Mouse (Mus musculus) forebrain, embryonic 16.5 days (tissue): Measurements from ENCODE around the gene Mdm4. TPM values are rescaled to one million over a fixed set of nuclear protein-coding genes. Genes with fewer than 3 reads are reported as not detected.

Experiments used
- ATAC-seq: fragments of 200-750 bp; cut with Nextera tagmentation; 2 replicates; pipeline ENCODE4 v1.8.0; 2017; ENCODE audit warnings: mild to moderate bottlenecking, moderate library complexity
- H3K27ac ChIP-seq: fragments of 300-500 bp; sonication (generic); 2 replicates; pipeline ENCODE4 v1.5.1; 2014; ENCODE audit warnings: low read length, control low read depth
- H3K27me3 ChIP-seq: fragments of 300-500 bp; sonication (generic); replicated peaks from 2 replicates; pipeline ENCODE4 v1.6.1; 2014; ENCODE audit warnings: low read length; ENCODE audit not compliant: control insufficient read depth, insufficient read depth
- H3K36me3 ChIP-seq: fragments of 300-500 bp; sonication (generic); 2 replicates; pipeline ENCODE4 v1.6.1; 2014; ENCODE audit not compliant: control insufficient read depth, insufficient read depth
- H3K4me1 ChIP-seq: fragments of 300-500 bp; sonication (generic); replicated peaks from 2 replicates; pipeline ENCODE4 v1.6.1; 2014; ENCODE audit warnings: low read length; ENCODE audit not compliant: control insufficient read depth, insufficient read depth
- H3K4me2 ChIP-seq: fragments of 300-500 bp; sonication (generic); 2 replicates; pipeline ENCODE4 v1.6.1; 2014; ENCODE audit warnings: mild to moderate bottlenecking, low read length, control low read depth
- H3K4me3 ChIP-seq: fragments of 300-500 bp; sonication (generic); replicated peaks from 2 replicates; pipeline ENCODE4 v1.5.1; 2014; ENCODE audit warnings: mild to moderate bottlenecking, low read length, control low read depth
- H3K9ac ChIP-seq: fragments of 300-500 bp; sonication (generic); replicated peaks from 2 replicates; pipeline ENCODE4 v1.6.1; 2014; ENCODE audit warnings: low read depth, low read length, control low read depth
- H3K9me3 ChIP-seq: fragments of 300-500 bp; sonication (generic); 2 replicates; pipeline ENCODE4 v1.6.1; 2016; ENCODE audit warnings: low read length; ENCODE audit not compliant: control insufficient read depth
- WGBS: fragments of 180-500 bp; shearing (Covaris S2); extraction: QIAGEN DNeasy Blood & Tissue Kit; methylation state at CpG from one replicate; pipeline ENCODE4 v1.1.7; 2014; 5-methylcytosine and 5-hydroxymethylcytosine counted together
- polyA plus RNA-seq: library from polyadenylated mRNA; unstranded; fragments of >200 nt; fragmentation: Nextera tagmentation; extraction: Ambion mirVana; gene quantifications from 2 replicates; pipeline ENCODE4 v1.2.1, GENCODE M21; 2015

The Mdm4 gene
- polyA plus RNA-seq, 1 experiment from 2014 or later = 50.6 TPM

DNA sequence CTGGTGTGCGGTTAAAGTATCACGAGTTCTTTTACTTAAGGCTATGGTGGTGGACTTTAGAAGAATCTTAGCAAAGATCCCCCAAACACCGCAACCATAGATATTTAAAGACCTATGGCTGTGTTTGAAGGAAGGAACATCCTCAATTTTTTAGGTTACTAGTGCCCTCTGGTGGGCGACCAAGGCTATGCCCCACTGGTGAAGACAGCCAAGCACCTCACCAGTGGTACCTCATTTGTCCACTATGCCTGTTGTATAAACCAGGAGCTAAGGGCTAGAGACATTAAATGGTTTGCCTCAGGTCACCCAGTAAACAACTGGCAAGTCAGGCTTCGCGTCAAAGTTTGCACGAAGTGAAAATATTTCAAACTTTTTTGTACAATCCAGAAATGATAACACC is 47.6 kb downstream of the Mdm4 start:
- H3K36me3 ChIP-seq = peaks cover 16% of the 10 kb centered on the region; the same call in 1 of the 2 replicates
- no peak overlapping the region for H3K9ac ChIP-seq
- H3K4me1 ChIP-seq = no peaks in the 10 kb centered on the region
- WGBS = 65% methylated on average over 7 of the region's 7 CpGs
- H3K9me3 ChIP-seq = no peaks in the 10 kb centered on the region
- no peak overlapping the region for H3K27ac ChIP-seq
- H3K4me3 ChIP-seq = no peak overlapping the region
- ATAC-seq = peak; percentile 83
- H3K4me2 ChIP-seq = no peak overlapping the region
- no peaks in the 10 kb centered on the region for H3K27me3 ChIP-seq

DNA sequence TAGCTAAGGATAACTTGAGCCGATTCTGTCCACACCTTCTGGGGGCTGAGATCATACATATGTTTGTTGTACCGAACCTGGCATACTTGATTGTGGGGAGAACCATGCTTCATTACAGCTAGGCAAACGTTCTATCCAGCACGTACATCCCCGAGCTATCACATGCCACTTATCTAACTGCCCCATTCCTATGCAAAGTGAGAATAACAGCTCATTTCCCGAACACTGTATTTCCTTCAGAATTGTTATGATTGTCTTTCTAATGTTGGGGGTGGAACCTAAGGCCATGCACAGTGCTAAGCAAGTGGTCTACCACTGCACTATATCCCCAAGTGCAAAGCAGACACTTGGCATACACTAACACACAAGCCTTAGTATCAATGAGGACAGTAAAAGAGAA is 49.1 kb downstream of the Mdm4 start:
- Histone ChIP-seq H3K9ac (no peak overlapping the region), H3K27me3 (no peaks in the 10 kb centered on the region), H3K36me3 (peaks cover 16% of the 10 kb centered on the region; the same call in 1 of the 2 replicates), H3K9me3 (no peaks in the 10 kb centered on the region), H3K4me1 (no peaks in the 10 kb centered on the region), H3K27ac (no peak overlapping the region), H3K4me2 (no peak overlapping the region), H3K4me3 (no peak overlapping the region)
- 92% methylated on average over 6 of the region's 6 CpGs for WGBS
- ATAC-seq = no peak

DNA sequence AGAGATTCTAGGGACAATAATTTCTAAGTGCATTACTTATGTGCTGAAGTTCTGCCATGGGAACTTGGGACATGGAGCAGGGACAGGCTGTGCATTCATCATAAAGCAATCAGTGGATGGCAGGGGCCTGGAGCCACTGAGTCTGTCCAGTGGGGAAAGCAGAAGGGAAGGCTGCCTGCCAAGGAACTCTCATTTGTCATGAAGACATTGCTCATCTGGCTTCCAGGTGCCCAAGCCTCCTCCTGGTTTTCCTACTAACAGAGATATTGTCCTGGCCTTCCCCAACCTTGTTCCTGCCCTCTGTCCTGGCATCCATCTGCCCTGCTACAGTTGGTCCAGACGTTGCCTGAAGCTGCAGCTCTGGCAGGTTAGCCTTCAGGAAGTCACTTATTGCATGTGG is 53.0 kb downstream of the Mdm4 start:
- Histone ChIP-seq H3K4me3 (no peak overlapping the region), H3K9me3 (no peaks in the 10 kb centered on the region), H3K4me2 (no peak overlapping the region), H3K36me3 (no peaks in the 10 kb centered on the region), H3K9ac (no peak overlapping the region), H3K27ac (no peak overlapping the region), H3K4me1 (no peaks in the 10 kb centered on the region), H3K27me3 (no peaks in the 10 kb centered on the region)
- ATAC-seq = no peak
- WGBS = 87% methylated on average over 1 of the region's 1 CpGs

DNA sequence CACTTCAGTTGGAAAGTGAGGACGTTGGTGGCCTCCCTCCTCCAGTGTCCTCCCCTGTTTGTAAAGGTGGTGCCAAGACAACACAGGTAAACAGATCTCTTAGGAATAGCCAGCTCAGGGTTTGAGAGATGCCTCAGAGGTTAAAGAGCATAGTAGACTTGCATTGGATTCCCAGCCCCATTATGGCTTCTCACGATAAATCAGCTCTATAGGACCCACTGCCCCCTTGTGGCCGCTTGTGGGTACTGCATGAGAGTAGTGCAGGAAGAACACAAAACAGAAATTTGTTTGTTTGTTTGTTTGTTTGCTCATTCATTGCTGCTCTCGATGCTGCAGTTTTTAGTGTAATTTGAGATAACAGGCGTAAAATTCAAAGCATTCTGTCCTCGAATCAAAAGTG is 61.7 kb downstream of the Mdm4 start:
- H3K27ac ChIP-seq = no peak overlapping the region
- no peak overlapping the region for H3K4me3 ChIP-seq
- no peaks in the 10 kb centered on the region for H3K4me1 ChIP-seq
- H3K4me2 ChIP-seq = no peak overlapping the region
- WGBS = 30% methylated on average over 6 of the region's 6 CpGs
- no peaks in the 10 kb centered on the region for H3K36me3 ChIP-seq
- ATAC-seq = no peak
- H3K27me3 ChIP-seq = no peaks in the 10 kb centered on the region
- H3K9me3 ChIP-seq = no peaks in the 10 kb centered on the region
- no peak overlapping the region for H3K9ac ChIP-seq

DNA sequence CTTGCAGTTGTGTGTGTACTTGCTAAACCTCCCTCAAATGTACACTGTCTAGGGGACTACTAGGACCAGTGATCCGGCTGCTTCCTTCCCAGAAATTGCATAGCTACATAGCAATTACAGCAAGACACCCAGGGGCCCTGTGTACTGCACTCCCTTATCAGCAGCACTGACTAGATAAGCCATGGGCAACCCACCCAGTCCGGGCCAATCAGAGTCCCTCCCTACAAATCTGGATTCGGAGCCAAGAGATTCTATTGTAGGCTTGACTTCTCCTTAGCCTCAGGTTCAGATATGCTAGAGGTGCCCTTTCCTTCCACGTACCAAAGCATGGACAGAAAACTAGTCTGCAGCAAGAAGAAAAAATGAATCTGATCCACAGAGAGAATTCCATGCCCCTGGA is 65.7 kb downstream of the Mdm4 start:
- Histone ChIP-seq H3K9me3 (no peaks in the 10 kb centered on the region), H3K4me2 (no peak overlapping the region), H3K4me3 (no peak overlapping the region), H3K36me3 (no peaks in the 10 kb centered on the region), H3K27ac (no peak overlapping the region), H3K9ac (no peak overlapping the region), H3K27me3 (no peaks in the 10 kb centered on the region), H3K4me1 (no peaks in the 10 kb centered on the region)
- WGBS = 93% methylated on average over 4 of the region's 4 CpGs
- no peak for ATAC-seq

DNA sequence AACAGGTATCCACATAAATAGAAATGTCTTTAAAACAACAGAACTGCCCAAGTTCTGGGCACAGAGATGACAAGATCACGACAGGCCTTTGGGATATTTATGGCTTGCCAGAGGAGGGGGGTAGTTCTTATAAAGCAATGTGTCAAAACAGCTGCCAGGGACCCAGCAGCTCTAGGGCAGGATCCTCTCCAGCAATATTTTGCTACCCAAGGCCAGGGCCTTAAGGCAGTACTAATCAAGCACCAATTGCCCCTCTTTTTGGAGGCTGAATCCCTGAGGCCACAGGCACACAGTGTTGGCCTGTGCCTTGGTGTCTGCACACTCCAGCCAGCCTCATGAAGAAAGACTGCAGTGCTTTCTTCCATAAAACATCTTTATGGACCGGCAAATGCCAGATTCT is 66.3 kb downstream of the Mdm4 start:
- Histone ChIP-seq H3K27me3 (no peaks in the 10 kb centered on the region), H3K36me3 (no peaks in the 10 kb centered on the region), H3K27ac (no peak overlapping the region), H3K9me3 (no peaks in the 10 kb centered on the region), H3K4me2 (no peak overlapping the region), H3K9ac (no peak overlapping the region), H3K4me3 (no peak overlapping the region), H3K4me1 (no peaks in the 10 kb centered on the region)
- no peak for ATAC-seq
- 84% methylated on average over 2 of the region's 2 CpGs for WGBS

DNA sequence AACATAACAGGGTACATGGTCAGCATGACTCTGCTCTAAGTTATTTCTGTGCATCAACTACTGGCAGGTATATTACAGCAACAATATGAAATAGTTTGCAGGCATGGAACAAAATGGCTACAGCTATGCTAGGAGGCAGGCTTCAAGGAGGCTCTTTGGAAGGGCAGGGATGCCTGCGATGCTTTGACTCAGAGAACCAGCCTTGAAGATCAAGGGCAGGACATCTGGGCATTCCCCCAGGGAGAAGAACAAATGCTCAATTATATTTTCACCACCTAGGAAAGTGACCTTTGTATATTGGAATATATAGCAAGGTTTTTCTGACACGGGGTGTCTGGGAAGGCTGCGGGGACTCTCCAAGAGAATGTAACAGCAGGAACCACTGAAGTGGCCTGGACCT is 68.6 kb downstream of the Mdm4 start:
- Histone ChIP-seq H3K9ac (no peak overlapping the region), H3K36me3 (no peaks in the 10 kb centered on the region), H3K4me1 (no peaks in the 10 kb centered on the region), H3K9me3 (no peaks in the 10 kb centered on the region), H3K27me3 (no peaks in the 10 kb centered on the region), H3K4me2 (no peak overlapping the region), H3K27ac (no peak overlapping the region), H3K4me3 (no peak overlapping the region)
- 95% methylated on average over 3 of the region's 3 CpGs for WGBS
- no peak for ATAC-seq

DNA sequence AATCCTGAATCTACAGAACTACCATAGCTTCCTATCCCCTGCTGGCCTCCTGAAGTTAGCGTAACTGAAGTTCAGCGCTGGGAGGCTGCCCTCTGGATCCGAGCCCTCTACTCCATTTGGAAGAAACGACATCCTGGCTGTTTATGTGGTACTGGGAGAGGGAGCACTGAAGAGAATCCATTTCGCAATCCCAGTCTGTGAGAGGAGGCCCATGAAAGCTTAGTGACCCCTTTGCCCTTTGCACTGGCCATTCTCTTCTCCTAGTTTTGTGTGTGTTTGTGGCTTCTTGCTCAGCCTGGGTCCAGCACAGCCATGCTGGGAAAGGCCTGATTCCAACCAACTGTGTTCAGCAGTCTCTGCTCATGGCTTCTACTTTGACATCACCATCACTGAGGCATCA is 73.6 kb downstream of the Mdm4 start:
- 90% methylated on average over 5 of the region's 5 CpGs for WGBS
- Histone ChIP-seq H3K4me2 (no peak overlapping the region), H3K36me3 (no peaks in the 10 kb centered on the region), H3K27me3 (no peaks in the 10 kb centered on the region), H3K9me3 (no peaks in the 10 kb centered on the region), H3K4me3 (no peak overlapping the region), H3K27ac (no peak overlapping the region), H3K9ac (no peak overlapping the region), H3K4me1 (no peaks in the 10 kb centered on the region)
- ATAC-seq = no peak

DNA sequence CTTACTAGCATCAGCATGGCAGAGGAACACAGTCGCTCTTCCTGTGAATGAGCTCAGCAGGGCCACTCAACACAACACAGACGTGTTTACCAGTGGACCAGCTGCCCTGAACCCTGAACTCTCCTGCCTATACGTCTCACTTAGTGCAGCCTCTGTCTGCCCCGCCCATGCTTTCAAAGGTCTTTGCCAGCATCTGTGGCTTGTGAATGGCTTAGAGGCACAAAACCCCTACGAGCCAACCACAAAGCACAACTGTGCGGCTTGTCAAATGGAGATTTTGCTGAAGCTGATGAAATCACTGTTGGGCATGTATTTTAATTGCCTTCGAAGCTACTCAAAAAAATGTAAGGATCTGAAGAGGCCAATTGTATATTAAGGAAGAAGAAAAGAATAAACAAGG is 82.5 kb downstream of the Mdm4 start:
- Histone ChIP-seq H3K9ac (no peak overlapping the region), H3K9me3 (no peaks in the 10 kb centered on the region), H3K4me1 (no peaks in the 10 kb centered on the region), H3K27me3 (no peaks in the 10 kb centered on the region), H3K4me2 (no peak overlapping the region), H3K36me3 (no peaks in the 10 kb centered on the region), H3K27ac (no peak overlapping the region), H3K4me3 (no peak overlapping the region)
- no peak for ATAC-seq
- WGBS = 19% methylated on average over 7 of the region's 7 CpGs

DNA sequence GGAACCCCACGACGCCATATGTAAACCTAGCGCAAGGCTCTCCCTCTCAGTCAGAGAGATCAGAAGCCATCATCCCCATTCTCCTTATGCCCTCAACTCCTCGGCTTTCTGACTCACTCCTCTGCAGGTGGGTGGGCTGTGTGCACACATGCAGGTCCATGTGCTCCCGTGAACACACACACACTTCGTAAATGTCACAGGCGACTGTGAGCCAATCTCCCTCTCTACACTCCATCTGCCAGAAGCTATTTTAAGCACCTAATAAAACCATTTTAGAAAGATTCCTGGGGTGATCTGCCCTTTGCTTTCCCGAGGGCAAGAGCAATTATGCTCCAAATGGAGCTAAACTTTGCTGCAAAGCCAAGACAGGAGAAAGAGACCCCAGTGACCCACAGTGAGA is 84.5 kb downstream of the Mdm4 start:
- Histone ChIP-seq H3K27me3 (no peaks in the 10 kb centered on the region), H3K36me3 (no peaks in the 10 kb centered on the region), H3K9me3 (no peaks in the 10 kb centered on the region), H3K4me1 (no peaks in the 10 kb centered on the region), H3K4me2 (no peak overlapping the region), H3K4me3 (no peak overlapping the region), H3K27ac (no peak overlapping the region), H3K9ac (no peak overlapping the region)
- 67% methylated on average over 8 of the region's 8 CpGs for WGBS
- ATAC-seq = no peak
